Mouse (Mus musculus) embryonic facial prominence, embryonic 14.5 days (tissue): ENCODE data around the gene Olfr1099. TPM values are rescaled to one million over a fixed set of nuclear protein-coding genes. Genes with fewer than 3 reads are reported as not detected.

Experiments used
- ATAC-seq: fragments of 200-750 bp; cut with Nextera tagmentation; 2 replicates; pipeline ENCODE4 v1.8.0; 2017; ENCODE audit warnings: low read depth, moderate number of reproducible peaks, moderate TSS enrichment
- DNase-seq: peaks from one replicate; pipeline ENCODE4 v3.0.0-alpha.2; 2015; ENCODE audit warnings: low spot score
- H3K27ac ChIP-seq: fragments of 300-500 bp; sonication (generic); replicated peaks from 2 replicates; pipeline ENCODE4 v1.5.1; 2014; ENCODE audit warnings: low read depth, mild to moderate bottlenecking, low read length, moderate library complexity
- H3K27me3 ChIP-seq: fragments of 300-500 bp; sonication (generic); replicated peaks from 2 replicates; pipeline ENCODE4 v1.6.1; 2014; ENCODE audit warnings: low read length; ENCODE audit not compliant: control insufficient read depth, insufficient read depth
- H3K36me3 ChIP-seq: fragments of 300-500 bp; sonication (generic); 2 replicates; pipeline ENCODE4 v1.6.1; 2014; ENCODE audit warnings: low read length, mixed read lengths; ENCODE audit not compliant: control insufficient read depth, insufficient read depth
- H3K4me1 ChIP-seq: fragments of 300-500 bp; sonication (generic); 2 replicates; pipeline ENCODE4 v1.6.1; 2014; ENCODE audit warnings: antibody characterized with exemption, low read length; ENCODE audit not compliant: control insufficient read depth, insufficient read depth
- H3K4me2 ChIP-seq: fragments of 300-500 bp; sonication (generic); 2 replicates; pipeline ENCODE4 v1.6.1; 2014; ENCODE audit warnings: low read depth, mild to moderate bottlenecking, low read length, moderate library complexity, mixed read lengths
- H3K4me3 ChIP-seq: fragments of 300-500 bp; sonication (generic); 2 replicates; pipeline ENCODE4 v1.5.1; 2014; ENCODE audit warnings: low read depth, mild to moderate bottlenecking, low read length
- H3K9ac ChIP-seq: fragments of 300-500 bp; sonication (generic); 2 replicates; pipeline ENCODE4 v1.6.1; 2014; ENCODE audit warnings: low read depth, mild to moderate bottlenecking, low read length, moderate library complexity, mixed read lengths
- H3K9me3 ChIP-seq: fragments of 300-500 bp; sonication (generic); 2 replicates; pipeline ENCODE4 v1.6.1; 2016; ENCODE audit warnings: low read length; ENCODE audit not compliant: control insufficient read depth
- WGBS: fragments of 180-500 bp; shearing (Covaris S2); extraction: QIAGEN DNeasy Blood & Tissue Kit; methylation state at CpG from one replicate; pipeline ENCODE4 v1.1.7; 2014; 5-methylcytosine and 5-hydroxymethylcytosine counted together
- polyA plus RNA-seq: library from polyadenylated mRNA; unstranded; fragments of >200 nt; fragmentation: Nextera tagmentation; extraction: Ambion mirVana; gene quantifications from 2 replicates; pipeline ENCODE4 v1.2.1, GENCODE M21; 2014

Olfr1099 gene
- not detected in 2 replicates for polyA plus RNA-seq

- Histone ChIP-seq H3K36me3 (no peaks in the 10 kb centered on the region), H3K4me2 (no peak within 1 kb of the TSS), H3K9me3 (no peaks in the 10 kb centered on the region), H3K27me3 (no peaks in the 10 kb centered on the region), H3K4me3 (no peak within 1 kb of the TSS), H3K4me1 (no peaks in the 10 kb centered on the region), H3K9ac (no peak within 1 kb of the TSS), H3K27ac (no peak within 1 kb of the TSS)
- no peak for DNase-seq
- WGBS, result 95% methylated on average over 1 of the region's 1 CpGs
- ATAC-seq, result no peak
These were observed at the start of gene Olfr1099 for GRCm38 (mm10) chr2:86960593-86960992. Gene Olfr1099, minus strand, starts transcription at chr2:86960693.

GRCm38 (mm10) chr2:86998098-86998497, 37.6 kb upstream of the Olfr1099 start, which contains the start of gene Olfr1102:
Gene Olfr1102, plus strand, starts transcription at chr2:86998398.
- Histone ChIP-seq H3K36me3 (no peaks in the 10 kb centered on the region), H3K27me3 (no peaks in the 10 kb centered on the region), H3K4me1 (no peaks in the 10 kb centered on the region), H3K4me2 (no peak within 1 kb of the TSS), H3K9ac (no peak within 1 kb of the TSS), H3K27ac (no peak within 1 kb of the TSS), H3K4me3 (no peak within 1 kb of the TSS), H3K9me3 (no peaks in the 10 kb centered on the region)
- ATAC-seq (no peak), DNase-seq (no peak)

GRCm38 (mm10) chr2:86991121-86991520, 30.6 kb upstream of the Olfr1099 start, which contains the start of gene Olfr1101:
Gene Olfr1101, minus strand, starts transcription at chr2:86991221.
- no peak within 1 kb of the TSS for H3K9ac ChIP-seq
- ATAC-seq (no peak), DNase-seq (no peak)
- no peaks in the 10 kb centered on the region for H3K4me1 ChIP-seq
- no peaks in the 10 kb centered on the region for H3K36me3 ChIP-seq
- H3K27me3 ChIP-seq, result no peaks in the 10 kb centered on the region
- no peak within 1 kb of the TSS for H3K4me2 ChIP-seq
- H3K4me3 ChIP-seq, result no peak within 1 kb of the TSS
- H3K9me3 ChIP-seq, result no peaks in the 10 kb centered on the region
- no peak within 1 kb of the TSS for H3K27ac ChIP-seq
- 75% methylated on average over 3 of the region's 3 CpGs for WGBS

GRCm38 (mm10) chr2:86979854-86980253, 19.4 kb upstream of the Olfr1099 start, which contains the start of gene Olfr1100:
Gene Olfr1100, minus strand, starts transcription at chr2:86979954.
- 71% methylated on average over 3 of the region's 3 CpGs for WGBS
- H3K4me1 ChIP-seq, result no peaks in the 10 kb centered on the region
- H3K27ac ChIP-seq, result no peak within 1 kb of the TSS
- no peaks in the 10 kb centered on the region for H3K9me3 ChIP-seq
- no peak within 1 kb of the TSS for H3K4me3 ChIP-seq
- no peaks in the 10 kb centered on the region for H3K27me3 ChIP-seq
- ATAC-seq (no peak), DNase-seq (no peak)
- H3K36me3 ChIP-seq, result no peaks in the 10 kb centered on the region
- no peak within 1 kb of the TSS for H3K9ac ChIP-seq
- H3K4me2 ChIP-seq, result no peak within 1 kb of the TSS

GRCm38 (mm10) chr2:86926557-86926956, 33.9 kb downstream of the Olfr1099 start:
- Histone ChIP-seq H3K27ac (no peak overlapping the region), H3K9me3 (no peaks in the 10 kb centered on the region), H3K27me3 (no peaks in the 10 kb centered on the region), H3K36me3 (no peaks in the 10 kb centered on the region), H3K4me3 (no peak overlapping the region), H3K4me2 (no peak overlapping the region), H3K9ac (no peak overlapping the region), H3K4me1 (no peaks in the 10 kb centered on the region)
- no peak for ATAC-seq
- no peak for DNase-seq

- Histone ChIP-seq H3K27ac (no peak within 1 kb of the TSS), H3K4me1 (no peaks in the 10 kb centered on the region), H3K9ac (no peak within 1 kb of the TSS), H3K27me3 (no peaks in the 10 kb centered on the region), H3K4me3 (no peak within 1 kb of the TSS), H3K9me3 (no peaks in the 10 kb centered on the region), H3K4me2 (no peak within 1 kb of the TSS), H3K36me3 (no peaks in the 10 kb centered on the region)
- no peak for DNase-seq
- ATAC-seq, result no peak
- WGBS, result 90% methylated on average over 1 of the region's 1 CpGs
These were observed 36.0 kb downstream of the Olfr1099 start, which contains the start of gene Olfr1098 for GRCm38 (mm10) chr2:86924445-86924844. Gene Olfr1098, minus strand, starts transcription at chr2:86924545.

- H3K4me2 ChIP-seq, result no peak overlapping the region
- no peaks in the 10 kb centered on the region for H3K4me1 ChIP-seq
- H3K4me3 ChIP-seq, result no peak overlapping the region
- 90% methylated on average over 2 of the region's 2 CpGs for WGBS
- no peak for DNase-seq
- no peaks in the 10 kb centered on the region for H3K9me3 ChIP-seq
- H3K27me3 ChIP-seq, result no peaks in the 10 kb centered on the region
- ATAC-seq, result no peak
- H3K36me3 ChIP-seq, result no peaks in the 10 kb centered on the region
- no peak overlapping the region for H3K9ac ChIP-seq
- H3K27ac ChIP-seq, result no peak overlapping the region
These were observed 54.8 kb downstream of the Olfr1099 start for GRCm38 (mm10) chr2:86905647-86906046.

Other genes starting within 250 kb of the Olfr1099 start
- not detected in 2 replicates for gene Olfr1089, start 227.0 kb downstream of the Olfr1099 start, polyA plus RNA-seq
- not detected in 2 replicates for gene Olfr1090, start 201.7 kb downstream of the Olfr1099 start, polyA plus RNA-seq
- gene Olfr1093, start 178.2 kb downstream of the Olfr1099 start, polyA plus RNA-seq, result not detected in 2 replicates
- gene Olfr141, start 150.7 kb downstream of the Olfr1099 start, polyA plus RNA-seq, result not detected in 2 replicates
- gene Olfr1094, start 136.0 kb downstream of the Olfr1099 start, polyA plus RNA-seq, result not detected in 2 replicates
- not detected in 2 replicates for gene Olfr1095, start 109.0 kb downstream of the Olfr1099 start, polyA plus RNA-seq
- not detected in 2 replicates for gene Gm13723, start 85.9 kb downstream of the Olfr1099 start, polyA plus RNA-seq
- 0.05 TPM in 1 of 2 replicates, not detected in the other for gene Olfr1097, start 68.5 kb downstream of the Olfr1099 start, polyA plus RNA-seq
- 0.06 TPM in 1 of 2 replicates, not detected in the other for gene Olfr1098, start 36.1 kb downstream of the Olfr1099 start, polyA plus RNA-seq
- not detected in 2 replicates for gene Olfr1100, start 19.3 kb upstream of the Olfr1099 start, polyA plus RNA-seq
- not detected in 2 replicates for gene Olfr1101, start 30.5 kb upstream of the Olfr1099 start, polyA plus RNA-seq
- gene Olfr1102, start 37.7 kb upstream of the Olfr1099 start, polyA plus RNA-seq, result not detected in 2 replicates
- 0.24 TPM in 1 of 2 replicates, not detected in the other for gene Olfr1104, start 66.4 kb upstream of the Olfr1099 start, polyA plus RNA-seq
- 0.18 TPM in 1 of 2 replicates, not detected in the other for gene Olfr1105, start 75.8 kb upstream of the Olfr1099 start, polyA plus RNA-seq
- not detected in 2 replicates for gene Olfr1106, start 91.6 kb upstream of the Olfr1099 start, polyA plus RNA-seq
- not detected in 2 replicates for gene Olfr1107, start 115.1 kb upstream of the Olfr1099 start, polyA plus RNA-seq
- not detected in 2 replicates for gene Olfr1109, start 135.3 kb upstream of the Olfr1099 start, polyA plus RNA-seq
- not detected in 2 replicates for gene Olfr259, start 153.9 kb upstream of the Olfr1099 start, polyA plus RNA-seq
- 0.06 TPM in 1 of 2 replicates, not detected in the other for gene Olfr1110, start 179.6 kb upstream of the Olfr1099 start, polyA plus RNA-seq
- not detected in 2 replicates for gene Olfr1111, start 191.9 kb upstream of the Olfr1099 start, polyA plus RNA-seq
- not detected in 2 replicates for gene Olfr1112, start 227.1 kb upstream of the Olfr1099 start, polyA plus RNA-seq
- gene Olfr1113, start 248.3 kb upstream of the Olfr1099 start, polyA plus RNA-seq, result not detected in 2 replicates